Mouse (Mus musculus) bone marrow macrophage, adult 2 months (primary cell): ENCODE data around the gene Gal3st2b.
"Not testable (repeated sequence)": the region's sequence is repeated elsewhere in the genome, so short reads cannot be mapped to it uniquely, and the experiment has no call there.

Experiments
- CTCF ChIP-seq: IDR thresholded peaks from 2 replicates; pipeline ENCODE4 v1.5.1; 2012; ENCODE audit warnings: low read depth, mild to moderate bottlenecking, low read length, moderate library complexity
- POLR2A ChIP-seq: IDR thresholded peaks from 2 replicates; pipeline ENCODE4 v1.6.1; 2012; ENCODE audit warnings: mild to moderate bottlenecking, low read depth, low read length, borderline replicate concordance

- TF ChIP-seq CTCF, POLR2A: not testable (repeated sequence)
These were observed 9.0 kb upstream of the Gal3st2b start for GRCm38 (mm10) chr1:93908977-93909586.
